Mouse (Mus musculus): ENCODE measurements around the gene Rtn4rl2. TPM values are rescaled to one million over a fixed set of nuclear protein-coding genes. Genes with fewer than 3 reads are reported as not detected.

Gene Rtn4rl2
- polyA plus RNA-seq, 1 experiment from 2014 or later: 0.57 TPM

- Histone ChIP-seq H3K27me3 (replicated peaks; ENCODE audit: control insufficient read depth, insufficient read depth, low read length) (no peaks in the 10 kb centered on the region), H3K4me1 (ENCODE audit: control insufficient read depth, insufficient read depth, low read length) (no peaks in the 10 kb centered on the region), H3K27ac (ENCODE audit: low read length) (no peak overlapping the region), H3K4me2 (ENCODE audit: low read depth, low read length) (no peak overlapping the region), H3K36me3 (ENCODE audit: control insufficient read depth, insufficient read depth, low read length) (peaks cover 11% of the 10 kb centered on the region), H3K9ac (ENCODE audit: low read depth, low read length) (no peak overlapping the region), H3K4me3 (ENCODE audit: low read length) (no peak overlapping the region), H3K9me3 (ENCODE audit: control insufficient read depth, low read length) (no peaks in the 10 kb centered on the region)
- WGBS: 93% methylated on average over 1 of the region's 1 CpGs
- ATAC-seq: no peak
Measured at GRCm38 (mm10) chr2:84858551-84858950, 28.0 kb downstream of the Rtn4rl2 start.

GRCm38 (mm10) chr2:84855732-84856131, 30.8 kb downstream of the Rtn4rl2 start:
- no peaks in the 10 kb centered on the region for H3K9me3 ChIP-seq (ENCODE audit: control insufficient read depth, low read length)
- peaks cover 7% of the 10 kb centered on the region; the same call in 1 of the 2 replicates for H3K36me3 ChIP-seq (ENCODE audit: control insufficient read depth, insufficient read depth, low read length)
- H3K4me2 ChIP-seq (ENCODE audit: low read depth, low read length): no peak overlapping the region
- no peak overlapping the region for H3K4me3 ChIP-seq (ENCODE audit: low read length)
- whole genome bisulfite sequencing: 61% methylated on average over 2 of the region's 2 CpGs
- no peaks in the 10 kb centered on the region for H3K27me3 ChIP-seq (replicated peaks; ENCODE audit: control insufficient read depth, insufficient read depth, low read length)
- H3K4me1 ChIP-seq (ENCODE audit: control insufficient read depth, insufficient read depth, low read length): peaks cover 3% of the 10 kb centered on the region; the same call in 1 of the 2 replicates
- H3K9ac ChIP-seq (ENCODE audit: low read depth, low read length): no peak overlapping the region
- no peak overlapping the region for H3K27ac ChIP-seq (ENCODE audit: low read length)
- peak; percentile 34; the same call in 1 of the 2 replicates for ATAC-seq

GRCm38 (mm10) chr2:84851130-84852040, 35.1 kb downstream of the Rtn4rl2 start:
- H3K36me3 ChIP-seq (ENCODE audit: control insufficient read depth, insufficient read depth, low read length): peaks cover 2% of the 10 kb centered on the region; the same call in 1 of the 2 replicates
- peak overlapping the region; percentile 44 for H3K4me2 ChIP-seq (ENCODE audit: low read depth, low read length)
- H3K9me3 ChIP-seq (ENCODE audit: control insufficient read depth, low read length): no peaks in the 10 kb centered on the region
- 39% methylated on average over 23 of the region's 23 CpGs for WGBS
- peaks cover 9% of the 10 kb centered on the region; the same call in 1 of the 2 replicates for H3K4me1 ChIP-seq (ENCODE audit: control insufficient read depth, insufficient read depth, low read length)
- peak; percentile 91 for ATAC-seq
- H3K4me3 ChIP-seq (ENCODE audit: low read length): peak overlapping the region; percentile 27
- no peaks in the 10 kb centered on the region for H3K27me3 ChIP-seq (replicated peaks; ENCODE audit: control insufficient read depth, insufficient read depth, low read length)
- H3K9ac ChIP-seq (ENCODE audit: low read depth, low read length): peak overlapping the region; percentile 35; the same call in 1 of the 2 replicates
- peak overlapping the region; percentile 55 for H3K27ac ChIP-seq (ENCODE audit: low read length)

GRCm38 (mm10) chr2:84850407-84851129, 35.9 kb downstream of the Rtn4rl2 start:
- Histone ChIP-seq H3K4me3 (ENCODE audit: low read length) (peak overlapping the region; percentile 27), H3K4me1 (ENCODE audit: control insufficient read depth, insufficient read depth, low read length) (peaks cover 9% of the 10 kb centered on the region; the same call in 1 of the 2 replicates), H3K9ac (ENCODE audit: low read depth, low read length) (no peak overlapping the region), H3K4me2 (ENCODE audit: low read depth, low read length) (peak overlapping the region; percentile 44; the same call in 1 of the 2 replicates), H3K9me3 (ENCODE audit: control insufficient read depth, low read length) (no peaks in the 10 kb centered on the region), H3K27ac (ENCODE audit: low read length) (peak overlapping the region; percentile 55), H3K36me3 (ENCODE audit: control insufficient read depth, insufficient read depth, low read length) (peaks cover 2% of the 10 kb centered on the region; the same call in 1 of the 2 replicates), H3K27me3 (replicated peaks; ENCODE audit: control insufficient read depth, insufficient read depth, low read length) (no peaks in the 10 kb centered on the region)
- 50% methylated on average over 7 of the region's 7 CpGs for WGBS
- peak; percentile 33 for ATAC-seq

GRCm38 (mm10) chr2:84845226-84845625, 41.3 kb downstream of the Rtn4rl2 start:
- Histone ChIP-seq H3K9ac (ENCODE audit: low read depth, low read length) (no peak overlapping the region), H3K27me3 (replicated peaks; ENCODE audit: control insufficient read depth, insufficient read depth, low read length) (no peaks in the 10 kb centered on the region), H3K4me3 (ENCODE audit: low read length) (no peak overlapping the region), H3K27ac (ENCODE audit: low read length) (no peak overlapping the region), H3K36me3 (ENCODE audit: control insufficient read depth, insufficient read depth, low read length) (0 out of 2 replicates have a peak, but pooled peaks cover 2% of the 10 kb centered on the region), H3K4me1 (ENCODE audit: control insufficient read depth, insufficient read depth, low read length) (peaks cover 19% of the 10 kb centered on the region), H3K4me2 (ENCODE audit: low read depth, low read length) (no peak overlapping the region), H3K9me3 (ENCODE audit: control insufficient read depth, low read length) (no peaks in the 10 kb centered on the region)
- no peak for ATAC-seq
- whole genome bisulfite sequencing: 72% methylated on average over 1 of the region's 1 CpGs

GRCm38 (mm10) chr2:84843654-84844053, 42.9 kb downstream of the Rtn4rl2 start:
- H3K27me3 ChIP-seq (replicated peaks; ENCODE audit: control insufficient read depth, insufficient read depth, low read length): no peaks in the 10 kb centered on the region
- H3K27ac ChIP-seq (ENCODE audit: low read length): no peak overlapping the region
- H3K9me3 ChIP-seq (ENCODE audit: control insufficient read depth, low read length): no peaks in the 10 kb centered on the region
- no peaks in the 10 kb centered on the region for H3K36me3 ChIP-seq (ENCODE audit: control insufficient read depth, insufficient read depth, low read length)
- no peak for ATAC-seq
- no peak overlapping the region for H3K9ac ChIP-seq (ENCODE audit: low read depth, low read length)
- H3K4me3 ChIP-seq (ENCODE audit: low read length): no peak overlapping the region
- 77% methylated on average over 6 of the region's 6 CpGs for WGBS
- no peak overlapping the region for H3K4me2 ChIP-seq (ENCODE audit: low read depth, low read length)
- H3K4me1 ChIP-seq (ENCODE audit: control insufficient read depth, insufficient read depth, low read length): peaks cover 23% of the 10 kb centered on the region

GRCm38 (mm10) chr2:84841905-84842304, 44.6 kb downstream of the Rtn4rl2 start:
- Histone ChIP-seq H3K9me3 (ENCODE audit: control insufficient read depth, low read length) (no peaks in the 10 kb centered on the region), H3K27me3 (replicated peaks; ENCODE audit: control insufficient read depth, insufficient read depth, low read length) (no peaks in the 10 kb centered on the region), H3K9ac (ENCODE audit: low read depth, low read length) (no peak overlapping the region), H3K27ac (ENCODE audit: low read length) (no peak overlapping the region), H3K36me3 (ENCODE audit: control insufficient read depth, insufficient read depth, low read length) (no peaks in the 10 kb centered on the region), H3K4me2 (ENCODE audit: low read depth, low read length) (no peak overlapping the region), H3K4me1 (ENCODE audit: control insufficient read depth, insufficient read depth, low read length) (peaks cover 25% of the 10 kb centered on the region), H3K4me3 (ENCODE audit: low read length) (no peak overlapping the region)
- ATAC-seq: peak; percentile 54

- Histone ChIP-seq H3K4me1 (ENCODE audit: control insufficient read depth, insufficient read depth, low read length) (peaks cover 25% of the 10 kb centered on the region), H3K9ac (ENCODE audit: low read depth, low read length) (peak overlapping the region; percentile 86), H3K27ac (ENCODE audit: low read length) (peak overlapping the region; percentile 83), H3K4me2 (ENCODE audit: low read depth, low read length) (peak overlapping the region; percentile 97), H3K36me3 (ENCODE audit: control insufficient read depth, insufficient read depth, low read length) (no peaks in the 10 kb centered on the region), H3K27me3 (replicated peaks; ENCODE audit: control insufficient read depth, insufficient read depth, low read length) (no peaks in the 10 kb centered on the region), H3K4me3 (ENCODE audit: low read length) (peak overlapping the region; percentile 73), H3K9me3 (ENCODE audit: control insufficient read depth, low read length) (no peaks in the 10 kb centered on the region)
- ATAC-seq: peak; percentile 23
- 6% methylated on average over 17 of the region's 17 CpGs for WGBS
Measured at GRCm38 (mm10) chr2:84840748-84841563, 45.6 kb downstream of the Rtn4rl2 start.

Measured in intestine, embryonic 16.5 days (tissue).